Mouse (Mus musculus) heart, postnatal 0 days (tissue): ENCODE results near the gene Plxnb1. TPM values are rescaled to one million over a fixed set of nuclear protein-coding genes. Genes with fewer than 3 reads are reported as not detected.

Experiments used
- ATAC-seq: fragments of 200-750 bp; cut with Nextera tagmentation; 2 replicates; pipeline ENCODE4 v1.8.0; 2017; ENCODE audit warnings: low read depth, moderate number of reproducible peaks, moderate library complexity; ENCODE audit not compliant: insufficient read depth
- DNase-seq: peaks from one replicate; pipeline ENCODE4 v3.0.0-alpha.2; 2016; ENCODE audit warnings: low spot score
- H3K27ac ChIP-seq: fragments of 300-500 bp; sonication (generic); 2 replicates; pipeline ENCODE4 v1.5.1; 2014; ENCODE audit warnings: low read depth, mild to moderate bottlenecking
- H3K27me3 ChIP-seq: fragments of 300-500 bp; sonication (generic); 2 replicates; pipeline ENCODE4 v1.6.1; 2014; ENCODE audit warnings: low read length, mixed read lengths; ENCODE audit not compliant: control insufficient read depth, insufficient read depth
- H3K36me3 ChIP-seq: fragments of 300-500 bp; sonication (generic); replicated peaks from 2 replicates; pipeline ENCODE4 v1.6.1; 2014; ENCODE audit warnings: low read length, mixed read lengths; ENCODE audit not compliant: control insufficient read depth, insufficient read depth
- H3K4me1 ChIP-seq: fragments of 300-500 bp; sonication (generic); 2 replicates; pipeline ENCODE4 v1.6.1; 2014; ENCODE audit warnings: antibody characterized with exemption; ENCODE audit not compliant: control insufficient read depth, insufficient read depth
- H3K4me2 ChIP-seq: fragments of 300-500 bp; sonication (generic); 2 replicates; pipeline ENCODE4 v1.6.1; 2014; ENCODE audit warnings: low read depth, mild to moderate bottlenecking, low read length, moderate library complexity
- H3K4me3 ChIP-seq: fragments of 300-500 bp; sonication (generic); 2 replicates; pipeline ENCODE4 v1.5.1; 2014; ENCODE audit warnings: low read depth, low read length
- H3K9ac ChIP-seq: fragments of 300-500 bp; sonication (generic); replicated peaks from 2 replicates; pipeline ENCODE4 v1.6.1; 2014; ENCODE audit warnings: low read depth, low read length, mixed read lengths
- H3K9me3 ChIP-seq: fragments of 300-500 bp; sonication (generic); replicated peaks from 2 replicates; pipeline ENCODE4 v1.6.1; 2016; ENCODE audit warnings: low read length; ENCODE audit not compliant: control insufficient read depth
- CTCF ChIP-seq: IDR thresholded peaks from 2 replicates; pipeline ENCODE4 v1.5.1; 2016; ENCODE audit warnings: antibody characterized with exemption, control low read depth, low read depth
- EP300 ChIP-seq: IDR thresholded peaks from 2 replicates; pipeline ENCODE4 v1.6.1; 2016; ENCODE audit warnings: antibody characterized with exemption, low read depth
- WGBS: fragments of 180-500 bp; shearing (Covaris S2); extraction: QIAGEN DNeasy Blood & Tissue Kit; methylation state at CpG from one replicate; pipeline ENCODE4 v1.1.7; 2014; 5-methylcytosine and 5-hydroxymethylcytosine counted together
- polyA plus RNA-seq: library from polyadenylated mRNA; unstranded; fragments of >200 nt; fragmentation: Nextera tagmentation; extraction: Ambion mirVana; gene quantifications from 2 replicates; pipeline ENCODE4 v1.2.1, GENCODE M21; 2015
- total RNA-seq: library from RNA; depleted of rRNA; stranded (reverse); fragments of >200 nt; gene quantifications from 2 replicates; pipeline ENCODE4 v1.2.3, GENCODE M21; 2014; ENCODE audit warnings: low replicate concordance

The Plxnb1 gene
- total and polyA plus RNA-seq, 2 experiments from 2014 or later, result 3.0 to 54.3 TPM

GRCm38 (mm10) chr9:109111101-109111500 is 15.9 kb downstream of the Plxnb1 start:
- Histone ChIP-seq H3K9ac (no peak overlapping the region), H3K27me3 (no peaks in the 10 kb centered on the region), H3K9me3 (no peaks in the 10 kb centered on the region), H3K4me1 (no peaks in the 10 kb centered on the region), H3K36me3 (peaks cover 100% of the 10 kb centered on the region), H3K27ac (no peak overlapping the region), H3K4me2 (no peak overlapping the region), H3K4me3 (no peak overlapping the region)
- TF ChIP-seq EP300 (no peak), CTCF (no peak)
- DNase-seq (no peak), ATAC-seq (no peak)
- 83% methylated on average over 4 of the region's 4 CpGs for WGBS

- Histone ChIP-seq H3K27me3 (no peaks in the 10 kb centered on the region), H3K4me1 (no peaks in the 10 kb centered on the region), H3K9ac (no peak overlapping the region), H3K36me3 (peaks cover 100% of the 10 kb centered on the region), H3K9me3 (no peaks in the 10 kb centered on the region), H3K4me2 (no peak overlapping the region), H3K27ac (no peak overlapping the region), H3K4me3 (no peak overlapping the region)
- TF ChIP-seq CTCF (no peak), EP300 (no peak)
- ATAC-seq, result no peak
- no peak for DNase-seq
- WGBS, result 86% methylated on average over 9 of the region's 9 CpGs
These were observed 16.4 kb downstream of the Plxnb1 start for GRCm38 (mm10) chr9:109111591-109111990.

DNA sequence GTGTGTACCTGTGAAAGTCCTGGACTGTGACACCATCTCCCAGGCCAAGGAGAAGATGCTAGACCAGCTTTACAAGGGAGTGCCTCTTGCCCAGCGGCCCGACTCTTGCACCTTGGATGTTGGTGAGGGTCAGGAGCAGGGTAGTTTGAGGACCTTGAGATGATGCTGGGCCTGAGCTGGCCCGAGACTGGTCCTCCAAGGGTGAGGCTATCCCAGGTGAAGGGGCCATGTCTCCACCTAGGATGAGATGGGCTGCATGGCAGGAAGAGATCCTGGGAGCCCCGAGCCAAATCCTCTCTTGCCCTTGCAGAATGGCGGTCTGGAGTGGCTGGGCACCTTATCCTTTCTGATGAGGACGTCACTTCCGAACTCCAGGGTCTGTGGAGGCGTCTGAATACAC is 18.1 kb downstream of the Plxnb1 start:
- Histone ChIP-seq H3K36me3 (peaks cover 100% of the 10 kb centered on the region), H3K4me1 (no peaks in the 10 kb centered on the region), H3K4me2 (no peak overlapping the region), H3K27me3 (no peaks in the 10 kb centered on the region), H3K4me3 (no peak overlapping the region), H3K9me3 (no peaks in the 10 kb centered on the region), H3K9ac (no peak overlapping the region), H3K27ac (no peak overlapping the region)
- TF ChIP-seq EP300, result no peak
- TF ChIP-seq CTCF, result no peak
- DNase-seq (no peak), ATAC-seq (no peak)
- 87% methylated on average over 8 of the region's 8 CpGs for WGBS

- Histone ChIP-seq H3K4me3 (no peak overlapping the region), H3K27me3 (no peaks in the 10 kb centered on the region), H3K27ac (no peak overlapping the region), H3K9me3 (no peaks in the 10 kb centered on the region), H3K4me1 (no peaks in the 10 kb centered on the region), H3K36me3 (peaks cover 99% of the 10 kb centered on the region), H3K9ac (no peak overlapping the region), H3K4me2 (no peak overlapping the region)
- 88% methylated on average over 11 of the region's 11 CpGs for WGBS
- DNase-seq (no peak), ATAC-seq (no peak)
- TF ChIP-seq EP300 (no peak), CTCF (no peak)
These were observed 19.1 kb downstream of the Plxnb1 start for GRCm38 (mm10) chr9:109114276-109114675.

- 89% methylated on average over 7 of the region's 7 CpGs for WGBS
- H3K36me3 ChIP-seq, result peaks cover 98% of the 10 kb centered on the region
- H3K9ac ChIP-seq, result no peak overlapping the region
- H3K27ac ChIP-seq, result no peak overlapping the region
- no peak for ATAC-seq
- no peak for DNase-seq
- no peaks in the 10 kb centered on the region for H3K27me3 ChIP-seq
- H3K4me3 ChIP-seq, result no peak overlapping the region
- no peak overlapping the region for H3K4me2 ChIP-seq
- H3K9me3 ChIP-seq, result no peaks in the 10 kb centered on the region
- TF ChIP-seq EP300, result no peak
- TF ChIP-seq CTCF, result no peak
- H3K4me1 ChIP-seq, result no peaks in the 10 kb centered on the region
These were observed 19.7 kb downstream of the Plxnb1 start for GRCm38 (mm10) chr9:109114871-109115270.

GRCm38 (mm10) chr9:109116205-109116604 is 21.0 kb downstream of the Plxnb1 start:
- H3K36me3 ChIP-seq, result peaks cover 84% of the 10 kb centered on the region
- TF ChIP-seq CTCF, result no peak
- TF ChIP-seq EP300, result no peak
- no peak for ATAC-seq

More at GRCm38 (mm10) chr9:109116205-109116604, 21.0 kb downstream of the Plxnb1 start:
- no peak for DNase-seq
- no peak overlapping the region for H3K9ac ChIP-seq
- H3K9me3 ChIP-seq, result no peaks in the 10 kb centered on the region
- WGBS, result 85% methylated on average over 10 of the region's 10 CpGs
- no peak overlapping the region for H3K4me3 ChIP-seq
- no peak overlapping the region for H3K4me2 ChIP-seq
- H3K27ac ChIP-seq, result no peak overlapping the region
- H3K27me3 ChIP-seq, result no peaks in the 10 kb centered on the region
- no peaks in the 10 kb centered on the region for H3K4me1 ChIP-seq
